In genomic region chr2:38013839-38014365, GRCm38 (mm10) we compare ENCODE assay signal across 8 mouse cellular contexts.
DNase-seq lines count a peak whose midpoint lies in the region; ATAC-seq and TF ChIP-seq lines count a peak whose summit lies in the region.

No protein-coding gene starts in this region.

- intact Hi-C loops in heart, postnatal 14 days (cut with DNase I) = no loop called here

- no peak for TF ChIP-seq CTCF in testis, adult 2 months (IDR thresholded peaks at IDR 0.05; ENCODE audit: control insufficient read depth, insufficient read depth, insufficient replicate concordance, low read depth, low read length)

- H3K4me1 ChIP-seq in forebrain, embryonic 12.5 days = peaks cover 24% of the 10 kb centered on the region
- no peaks in the 10 kb centered on the region; the same call in 1 of the 2 replicates for H3K4me1 ChIP-seq in testis, adult 2 months (ENCODE audit: control insufficient read depth, insufficient read depth, low read length)

- no peak overlapping the region for H3K4me2 ChIP-seq in forebrain, embryonic 12.5 days

- no peak overlapping the region for H3K4me3 ChIP-seq in forebrain, embryonic 12.5 days (replicated peaks)
- H3K4me3 ChIP-seq in testis, adult 2 months (ENCODE audit: control insufficient read depth, low read depth, low read length) = no peak overlapping the region

- H3K27ac ChIP-seq in forebrain, embryonic 12.5 days = peak overlapping the region; percentile 84
- peak overlapping the region; percentile 81 for H3K27ac ChIP-seq in testis, adult 2 months (ENCODE audit: control insufficient read depth, insufficient read depth, low read depth, low read length)

- no peaks in the 10 kb centered on the region for H3K27me3 ChIP-seq in forebrain, embryonic 12.5 days
- H3K27me3 ChIP-seq in testis, adult 2 months (ENCODE audit: control insufficient read depth, insufficient read depth, low read length) = no peaks in the 10 kb centered on the region

- H3K9ac ChIP-seq in forebrain, embryonic 12.5 days = no peak overlapping the region

- peak; percentile 79; the same call in 1 of the 2 replicates for ATAC-seq in forebrain, embryonic 12.5 days (ENCODE audit: low FRiP score)
- peak; percentile 85 for ATAC-seq in megakaryocyte-erythroid progenitor cell, adult 5-6 weeks (replicated peaks; ENCODE audit: low FRiP score, low TSS enrichment, poor library complexity, severe bottlenecking)

- TF ChIP-seq POLR2A in testis, adult 2 months (IDR thresholded peaks at IDR 0.05; ENCODE audit: control insufficient read depth, low read depth, low read length) = 0 out of 2 replicates have a peak, but pooled peaks have one; percentile 15

- H3K9me3 ChIP-seq in forebrain, embryonic 12.5 days = no peaks in the 10 kb centered on the region

- 21% methylated on average over 5 of the region's 5 CpGs for WGBS in forebrain, embryonic 12.5 days

- DNase-seq in retina, postnatal 1 day = peak; percentile 93
- no peak for DNase-seq in retina, embryonic 14.5 days (ENCODE audit: low spot score)
- DNase-seq in heart, postnatal 14 days = peak; percentile 32 to 40
- DNase-seq in layer of hippocampus, postnatal 10 days (ENCODE audit: low spot score in 2 of 2) = peak; percentile 49 to 56
- no peak for DNase-seq in spleen, adult 12 weeks (ENCODE audit: low spot score)

- no peaks in the 10 kb centered on the region for H3K36me3 ChIP-seq in forebrain, embryonic 12.5 days (replicated peaks)
- H3K36me3 ChIP-seq in testis, adult 2 months (ENCODE audit: control insufficient read depth, insufficient read depth, low read length) = no peaks in the 10 kb centered on the region

Comparison
In these comparisons a context has a peak if more than half of its experiments do, and no peak if none do; other contexts are left out.
1. DNase-seq: peak in retina, postnatal 1 day (single experiment), heart, postnatal 14 days (2 of 2) and layer of hippocampus, postnatal 10 days (2 of 2); none in retina, embryonic 14.5 days (single experiment) and spleen, adult 12 weeks (single experiment).